Mouse (Mus musculus) midbrain, postnatal 0 days (tissue): ENCODE data around the gene Saa1. TPM values are rescaled to one million over a fixed set of nuclear protein-coding genes. Genes with fewer than 3 reads are reported as not detected.

Experiments
- ATAC-seq: fragments of 200-750 bp; cut with Nextera tagmentation; 2 replicates; pipeline ENCODE4 v1.8.0; 2017; ENCODE audit warnings: moderate number of reproducible peaks, mild to moderate bottlenecking, moderate TSS enrichment, moderate library complexity; ENCODE audit not compliant: low FRiP score
- DNase-seq: peaks from one replicate; pipeline ENCODE4 v3.0.0-alpha.2; 2015; ENCODE audit warnings: low spot score
- H3K27ac ChIP-seq: fragments of 300-500 bp; sonication (generic); 2 replicates; pipeline ENCODE4 v1.5.1; 2014; ENCODE audit warnings: low read depth, mild to moderate bottlenecking, low read length, mixed read lengths
- H3K27me3 ChIP-seq: fragments of 300-500 bp; sonication (generic); 2 replicates; pipeline ENCODE4 v1.6.1; 2014; ENCODE audit warnings: low read length, control low read depth, mixed read lengths; ENCODE audit not compliant: insufficient read depth
- H3K36me3 ChIP-seq: fragments of 300-500 bp; sonication (generic); 2 replicates; pipeline ENCODE4 v1.6.1; 2014; ENCODE audit warnings: low read length, control low read depth, mixed read lengths; ENCODE audit not compliant: insufficient read depth
- H3K4me1 ChIP-seq: fragments of 300-500 bp; sonication (generic); 2 replicates; pipeline ENCODE4 v1.6.1; 2014; ENCODE audit warnings: mild to moderate bottlenecking, control low read depth, antibody characterized with exemption, low read length, mixed read lengths; ENCODE audit not compliant: insufficient read depth
- H3K4me2 ChIP-seq: fragments of 300-500 bp; sonication (generic); 2 replicates; pipeline ENCODE4 v1.6.1; 2014; ENCODE audit warnings: low read depth, mild to moderate bottlenecking, low read length, mixed read lengths; ENCODE audit not compliant: poor library complexity, severe bottlenecking
- H3K4me3 ChIP-seq: fragments of 300-500 bp; sonication (generic); 2 replicates; pipeline ENCODE4 v1.5.1; 2014; ENCODE audit warnings: low read depth, mild to moderate bottlenecking, low read length, moderate library complexity
- H3K9ac ChIP-seq: fragments of 300-500 bp; sonication (generic); replicated peaks from 2 replicates; pipeline ENCODE4 v1.6.1; 2014; ENCODE audit warnings: mild to moderate bottlenecking, low read length, moderate library complexity, mixed read lengths; ENCODE audit not compliant: poor library complexity, severe bottlenecking
- H3K9me3 ChIP-seq: fragments of 300-500 bp; sonication (generic); 2 replicates; pipeline ENCODE4 v1.6.1; 2016; ENCODE audit warnings: low read length, control low read depth
- CTCF ChIP-seq: IDR thresholded peaks from 2 replicates; pipeline ENCODE4 v1.5.1; 2016; ENCODE audit warnings: antibody characterized with exemption, mild to moderate bottlenecking
- WGBS: fragments of 180-500 bp; shearing (Covaris S2); extraction: QIAGEN DNeasy Blood & Tissue Kit; methylation state at CpG from one replicate; pipeline ENCODE4 v1.1.7; 2014; 5-methylcytosine and 5-hydroxymethylcytosine counted together
- polyA plus RNA-seq: library from polyadenylated mRNA; unstranded; fragments of >200 nt; fragmentation: Nextera tagmentation; extraction: Ambion mirVana; gene quantifications from 2 replicates; pipeline ENCODE4 v1.2.1, GENCODE M21; 2015
- total RNA-seq: library from RNA; depleted of rRNA; stranded (reverse); fragments of >200 nt; gene quantifications from 2 replicates; pipeline ENCODE4 v1.2.3, GENCODE M21; 2014

The Saa1 gene
- total and polyA plus RNA-seq, 2 experiments from 2014 or later, result 0.28 TPM; not detected in 1

DNA sequence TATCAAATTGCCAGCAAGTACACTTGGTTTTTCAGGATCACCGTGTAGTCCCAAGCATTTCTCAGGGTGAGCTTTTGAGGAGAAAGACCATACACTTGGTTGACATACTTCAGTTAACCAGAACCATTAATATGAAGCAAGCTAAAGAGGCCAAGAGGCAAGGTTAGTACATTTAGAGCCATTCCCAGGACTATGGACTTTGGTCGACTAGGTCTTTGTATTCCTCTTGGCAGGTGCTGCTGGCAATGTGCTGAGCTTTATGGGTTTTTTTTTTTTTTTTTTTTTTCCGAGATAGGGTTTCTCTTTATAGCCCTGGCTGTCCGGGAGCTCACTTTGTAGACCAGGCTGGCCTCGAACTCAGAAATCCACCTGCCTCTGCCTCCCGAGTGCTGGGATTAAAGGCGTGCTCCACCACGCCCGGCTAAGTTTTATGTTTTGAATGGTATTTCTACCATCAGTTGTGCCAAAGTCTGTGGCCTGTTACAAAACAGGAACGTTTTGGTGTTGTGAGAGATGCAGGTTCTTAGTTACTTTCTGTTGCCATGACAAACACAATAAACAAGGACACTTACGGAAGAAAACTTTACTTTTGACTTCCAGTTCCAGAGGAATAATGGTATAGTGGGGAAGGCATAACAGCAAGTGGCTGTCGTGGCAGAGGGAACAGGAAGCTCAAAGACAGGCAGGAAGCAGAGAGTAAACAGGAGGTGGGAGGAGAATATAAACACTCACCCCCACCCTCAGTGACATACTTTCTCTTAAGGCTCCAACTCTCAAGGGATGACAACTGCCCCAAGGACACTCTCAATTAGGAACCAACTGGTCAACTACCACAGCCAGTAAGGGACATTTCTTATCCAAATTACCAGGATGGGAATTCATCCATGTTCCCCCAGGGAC lies 4.0 kb downstream of the Saa1 start:
- no peaks in the 10 kb centered on the region for H3K27me3 ChIP-seq
- TF ChIP-seq CTCF, result no peak
- H3K4me1 ChIP-seq, result no peaks in the 10 kb centered on the region
- no peak overlapping the region for H3K9ac ChIP-seq
- no peaks in the 10 kb centered on the region for H3K36me3 ChIP-seq
- H3K4me2 ChIP-seq, result no peak overlapping the region
- WGBS, result 83% methylated on average over 12 of the region's 12 CpGs
- ATAC-seq (no peak), DNase-seq (no peak)
- H3K27ac ChIP-seq, result no peak overlapping the region
- no peak overlapping the region for H3K4me3 ChIP-seq
- no peaks in the 10 kb centered on the region for H3K9me3 ChIP-seq

GRCm38 (mm10) chr7:46734983-46735382 lies 7.8 kb downstream of the Saa1 start:
- TF ChIP-seq CTCF, result no peak
- Histone ChIP-seq H3K4me3 (no peak overlapping the region), H3K9ac (no peak overlapping the region), H3K27me3 (no peaks in the 10 kb centered on the region), H3K27ac (no peak overlapping the region), H3K4me2 (no peak overlapping the region), H3K4me1 (no peaks in the 10 kb centered on the region), H3K36me3 (no peaks in the 10 kb centered on the region), H3K9me3 (no peaks in the 10 kb centered on the region)
- ATAC-seq (no peak), DNase-seq (no peak)
- 87% methylated on average over 2 of the region's 2 CpGs for WGBS

DNA sequence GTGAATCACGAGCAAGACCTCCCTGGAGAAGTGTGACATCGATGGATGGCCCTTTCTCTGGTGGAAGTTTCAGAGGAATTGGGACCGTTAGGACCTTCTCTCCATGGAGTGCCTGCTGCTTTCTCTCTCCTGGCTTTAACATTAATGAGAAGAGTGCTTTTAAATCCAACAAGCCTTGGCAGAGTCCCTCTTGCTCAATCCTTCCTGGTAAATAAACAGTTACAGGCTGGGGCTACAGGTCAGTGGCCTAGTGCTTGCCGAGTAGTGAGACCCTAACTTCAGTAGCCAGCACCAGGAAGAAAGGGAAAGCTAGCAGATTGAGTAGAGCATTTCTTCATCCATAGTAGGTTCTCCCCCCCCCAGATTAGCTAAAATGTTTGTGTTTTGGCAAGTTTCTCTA lies 10.3 kb downstream of the Saa1 start, which contains the start of gene Saa4:
Saa4 (minus strand) TSS at position 146 of the 400 bp plus-strand sequence.
- H3K9me3 ChIP-seq, result no peaks in the 10 kb centered on the region

DNA sequence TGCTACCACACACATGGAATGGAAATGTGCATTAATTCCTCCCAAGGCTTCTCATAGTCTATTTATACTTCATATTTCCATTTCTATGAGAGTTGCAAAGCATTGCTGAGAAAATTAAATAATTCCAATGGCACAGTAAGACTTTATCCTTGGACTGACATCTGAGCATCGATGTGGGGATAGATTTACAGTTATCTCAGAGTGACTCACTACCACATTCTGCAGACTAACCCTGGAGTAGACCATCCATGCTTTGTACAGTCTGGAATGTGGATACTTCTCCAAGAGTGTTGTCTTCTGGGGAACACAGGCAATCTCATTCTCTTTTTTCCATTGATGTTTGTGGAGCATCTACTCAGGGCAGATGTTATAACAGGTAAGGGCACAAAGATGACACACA lies 15.2 kb downstream of the Saa1 start:
- H3K4me1 ChIP-seq, result no peaks in the 10 kb centered on the region
- H3K9ac ChIP-seq, result no peak overlapping the region
- no peaks in the 10 kb centered on the region for H3K9me3 ChIP-seq
- H3K4me3 ChIP-seq, result no peak overlapping the region
- no peak for DNase-seq
- no peaks in the 10 kb centered on the region for H3K27me3 ChIP-seq
- H3K36me3 ChIP-seq, result no peaks in the 10 kb centered on the region
- ATAC-seq, result no peak
- no peak for TF ChIP-seq CTCF
- H3K27ac ChIP-seq, result no peak overlapping the region
- 76% methylated on average over 1 of the region's 1 CpGs for WGBS
- no peak overlapping the region for H3K4me2 ChIP-seq

More for the DNA sequence above, 10.3 kb downstream of the Saa1 start, which contains the start of gene Saa4:
- H3K4me1 ChIP-seq, result no peaks in the 10 kb centered on the region
- no peak within 1 kb of the TSS for H3K27ac ChIP-seq
- ATAC-seq (no peak), DNase-seq (no peak)
- TF ChIP-seq CTCF, result no peak
- no peak within 1 kb of the TSS for H3K4me2 ChIP-seq
- H3K9ac ChIP-seq, result no peak within 1 kb of the TSS
- H3K4me3 ChIP-seq, result no peak within 1 kb of the TSS
- 88% methylated on average over 4 of the region's 4 CpGs for WGBS
- no peaks in the 10 kb centered on the region for H3K36me3 ChIP-seq
- H3K27me3 ChIP-seq, result no peaks in the 10 kb centered on the region

DNA sequence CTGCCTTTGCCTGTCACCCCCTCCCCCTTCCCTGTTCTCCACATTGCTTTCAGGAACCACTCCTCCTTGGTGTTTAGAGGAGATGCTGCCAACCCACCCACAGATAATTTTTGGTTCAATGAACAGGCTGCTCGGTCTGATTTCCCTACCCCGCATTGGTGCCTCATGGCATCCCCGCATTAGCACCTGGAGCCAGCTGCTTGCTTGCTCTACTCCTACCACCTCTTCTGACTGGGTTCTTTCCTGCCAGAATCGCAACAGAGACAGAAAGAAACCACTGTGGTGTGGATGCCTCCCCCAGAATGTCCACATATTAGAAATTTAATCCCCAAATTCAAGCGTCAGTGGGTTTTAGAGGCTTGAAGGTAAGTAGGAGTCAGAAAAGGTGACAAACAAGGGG lies 18.4 kb downstream of the Saa1 start:
- Histone ChIP-seq H3K9ac (no peak overlapping the region), H3K27me3 (0 out of 2 replicates have a peak, but pooled peaks cover 6% of the 10 kb centered on the region), H3K4me1 (no peaks in the 10 kb centered on the region), H3K4me3 (no peak overlapping the region), H3K9me3 (no peaks in the 10 kb centered on the region), H3K36me3 (no peaks in the 10 kb centered on the region), H3K4me2 (no peak overlapping the region), H3K27ac (no peak overlapping the region)
- TF ChIP-seq CTCF, result no peak
- no peak for ATAC-seq
- WGBS, result 76% methylated on average over 5 of the region's 5 CpGs
- no peak for DNase-seq

GRCm38 (mm10) chr7:46723849-46724248 lies 18.9 kb downstream of the Saa1 start:
- WGBS, result 88% methylated on average over 3 of the region's 3 CpGs
- Histone ChIP-seq H3K4me3 (no peak overlapping the region), H3K9me3 (no peaks in the 10 kb centered on the region), H3K4me1 (no peaks in the 10 kb centered on the region), H3K36me3 (no peaks in the 10 kb centered on the region), H3K27me3 (0 out of 2 replicates have a peak, but pooled peaks cover 6% of the 10 kb centered on the region), H3K4me2 (no peak overlapping the region), H3K9ac (no peak overlapping the region), H3K27ac (no peak overlapping the region)
- ATAC-seq (no peak), DNase-seq (no peak)
- no peak for TF ChIP-seq CTCF
